Mouse (Mus musculus): ENCODE results near the gene Cd163l1. TPM values are rescaled to one million over a fixed set of nuclear protein-coding genes. Genes with fewer than 3 reads are reported as not detected.

Cd163l1 gene
- not detected for total RNA-seq (2021)
- long read RNA-seq, experiment 1: 0 reads
- long read RNA-seq, experiment 2: 0 reads

GRCm38 (mm10) chr7:140217967-140218366, at the start of gene Cd163l1:
TSS of gene Cd163l1 (plus strand) at chr7:140218267.
- DNase-seq (ENCODE audit: low spot score): no peak

DNA sequence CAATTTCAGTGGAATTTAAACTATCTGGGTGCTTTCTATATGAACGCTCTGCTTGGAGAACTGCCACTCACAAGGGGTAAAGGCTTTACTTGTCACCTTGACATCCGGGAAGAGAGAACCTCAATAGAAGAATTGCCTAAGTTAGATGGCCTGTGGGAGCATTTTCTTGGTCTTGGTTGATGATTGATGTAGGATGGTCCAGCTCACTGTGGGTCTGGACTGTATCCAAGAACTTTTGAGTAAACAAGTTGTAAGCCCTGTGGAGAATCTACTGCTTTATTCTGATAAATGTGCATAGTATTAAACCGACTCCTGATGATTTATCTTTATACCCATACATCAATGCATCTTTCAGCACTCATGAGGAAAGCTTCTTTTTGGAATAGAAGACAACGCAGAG, 48.7 kb upstream of the Cd163l1 start:
- DNase-seq (ENCODE audit: low spot score): no peak

- DNase-seq (ENCODE audit: low spot score): no peak
Observed at GRCm38 (mm10) chr7:140170863-140171262, 47.2 kb upstream of the Cd163l1 start.

GRCm38 (mm10) chr7:140172936-140173335, 45.1 kb upstream of the Cd163l1 start, which contains the start of gene Olfr523:
TSS of gene Olfr523 (plus strand) at chr7:140173217.
- DNase-seq (ENCODE audit: low spot score): no peak

- no peak for DNase-seq (ENCODE audit: low spot score)
Observed at GRCm38 (mm10) chr7:140179176-140179575, 38.9 kb upstream of the Cd163l1 start.

DNA sequence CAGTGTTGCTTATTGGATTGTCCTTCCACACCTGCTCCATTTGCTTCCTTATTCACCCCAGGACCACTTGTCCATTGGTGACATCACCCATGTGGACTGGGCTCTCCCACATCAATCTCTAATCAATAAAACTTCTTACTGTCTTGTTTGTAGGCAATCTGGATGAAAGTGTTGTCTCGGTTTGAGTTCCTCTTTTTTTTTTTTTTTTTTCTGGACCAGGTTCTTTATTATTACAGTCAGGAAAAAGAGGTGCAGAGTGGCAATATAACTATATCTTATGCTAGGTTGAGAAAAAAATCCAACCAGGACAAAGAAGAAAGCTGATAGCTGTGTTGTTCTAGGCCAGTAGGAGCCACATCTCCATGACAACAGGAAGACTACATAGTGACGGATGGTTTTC, 37.4 kb upstream of the Cd163l1 start:
- DNase-seq (ENCODE audit: low spot score): no peak

- DNase-seq (ENCODE audit: low spot score): no peak
Observed at GRCm38 (mm10) chr7:140184206-140184605, 33.9 kb upstream of the Cd163l1 start.

DNA sequence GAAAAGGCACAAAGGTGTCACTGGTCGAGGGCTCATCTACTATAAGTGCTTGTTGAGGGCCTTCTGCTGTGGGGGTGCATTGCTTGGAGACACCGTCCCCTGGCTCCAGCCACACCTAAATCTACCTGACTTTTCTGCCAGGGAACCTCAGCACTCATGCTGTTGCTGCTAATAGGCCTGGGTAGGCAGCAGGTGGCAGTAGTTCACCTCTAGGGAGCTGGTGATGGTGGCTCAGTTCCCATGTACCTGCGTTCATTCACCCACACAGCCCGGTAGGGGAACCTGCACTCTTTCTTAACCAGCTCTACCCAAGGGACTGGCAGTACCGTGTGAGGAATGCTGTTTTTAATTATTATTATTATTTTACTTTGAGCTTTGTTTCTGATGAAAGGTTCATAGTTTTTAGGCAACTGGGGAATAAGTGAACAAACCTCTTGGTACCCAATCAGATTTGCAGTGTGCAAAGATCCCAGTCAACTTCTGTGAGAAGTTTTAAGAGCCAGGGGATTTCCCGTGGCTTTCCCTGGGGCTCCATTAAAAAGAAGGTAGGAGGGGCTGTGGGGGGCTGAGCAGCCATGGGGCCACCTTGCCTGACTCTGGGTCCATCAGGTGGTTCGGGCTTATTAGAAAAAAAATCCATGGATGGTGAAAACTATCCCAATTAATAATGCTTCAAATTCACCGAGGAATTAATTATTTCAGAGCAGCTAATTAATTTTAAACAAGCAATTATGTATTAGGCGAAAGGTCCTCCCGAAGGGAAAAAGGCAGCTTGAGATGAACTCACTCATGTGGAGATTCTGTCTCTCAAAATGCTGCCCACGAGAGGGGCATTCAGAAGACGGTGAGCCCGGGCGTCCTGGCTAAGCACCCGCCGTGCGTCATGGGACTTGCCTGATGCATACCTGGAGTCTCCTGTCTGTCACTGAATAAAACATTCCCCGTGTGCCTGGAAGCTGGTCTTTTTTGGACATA, 31.1 kb upstream of the Cd163l1 start:
- no peak for DNase-seq (ENCODE audit: low spot score)

- no peak for DNase-seq (ENCODE audit: low spot score)
Observed at GRCm38 (mm10) chr7:140187721-140188390, 30.2 kb upstream of the Cd163l1 start.

- no peak for DNase-seq (ENCODE audit: low spot score)
Observed at GRCm38 (mm10) chr7:140188391-140189328, 29.4 kb upstream of the Cd163l1 start.

- no peak for DNase-seq (ENCODE audit: low spot score)
Observed at GRCm38 (mm10) chr7:140190435-140190834, 27.6 kb upstream of the Cd163l1 start.

- no peak for DNase-seq (ENCODE audit: low spot score)
Observed at GRCm38 (mm10) chr7:140192445-140192844, 25.6 kb upstream of the Cd163l1 start.

GRCm38 (mm10) chr7:140192851-140193250, 25.2 kb upstream of the Cd163l1 start:
- no peak for DNase-seq (ENCODE audit: low spot score)

DNA sequence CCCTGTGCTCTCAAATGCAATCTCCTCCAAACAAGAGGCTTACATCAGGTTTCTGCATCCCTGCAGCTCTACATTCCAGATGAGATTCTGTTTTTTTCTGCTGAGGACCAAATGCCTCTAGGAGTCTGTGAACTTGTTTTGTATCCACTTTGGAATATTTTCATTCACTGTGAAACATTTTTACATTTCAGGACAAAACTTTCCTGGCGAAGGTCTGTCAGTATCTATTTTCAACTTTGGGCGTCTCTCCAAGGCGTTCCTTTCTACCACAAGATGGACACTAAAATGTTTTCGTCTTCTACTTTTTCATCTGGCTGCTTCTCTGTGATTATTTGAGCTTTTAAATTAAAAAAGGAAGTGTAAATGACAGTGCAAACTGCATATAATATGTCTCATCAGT, 24.0 kb upstream of the Cd163l1 start:
- DNase-seq (ENCODE audit: low spot score): no peak

- DNase-seq (ENCODE audit: low spot score): no peak
Observed at GRCm38 (mm10) chr7:140196002-140196401, 22.1 kb upstream of the Cd163l1 start.

DNA sequence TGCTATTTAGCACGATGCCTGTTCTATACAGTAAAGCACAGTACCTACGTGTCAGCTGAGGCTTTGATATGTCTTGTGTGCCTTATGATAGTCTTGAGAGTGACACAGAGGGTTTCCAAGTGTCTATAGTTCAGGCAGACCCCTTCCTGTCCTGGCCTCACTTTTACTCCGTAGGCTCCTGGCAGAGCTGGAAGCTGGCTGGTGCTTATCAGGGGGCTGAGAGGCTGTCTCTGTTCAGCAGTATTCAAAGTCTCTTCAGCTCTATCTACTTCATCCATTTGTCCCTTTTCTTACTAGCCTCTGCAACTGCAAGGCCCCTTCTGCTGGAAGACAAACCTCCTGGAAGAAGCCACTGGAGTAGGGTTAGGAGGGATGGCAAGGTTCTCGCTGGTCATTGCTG, 17.0 kb upstream of the Cd163l1 start:
- no peak for DNase-seq (ENCODE audit: low spot score)

DNA sequence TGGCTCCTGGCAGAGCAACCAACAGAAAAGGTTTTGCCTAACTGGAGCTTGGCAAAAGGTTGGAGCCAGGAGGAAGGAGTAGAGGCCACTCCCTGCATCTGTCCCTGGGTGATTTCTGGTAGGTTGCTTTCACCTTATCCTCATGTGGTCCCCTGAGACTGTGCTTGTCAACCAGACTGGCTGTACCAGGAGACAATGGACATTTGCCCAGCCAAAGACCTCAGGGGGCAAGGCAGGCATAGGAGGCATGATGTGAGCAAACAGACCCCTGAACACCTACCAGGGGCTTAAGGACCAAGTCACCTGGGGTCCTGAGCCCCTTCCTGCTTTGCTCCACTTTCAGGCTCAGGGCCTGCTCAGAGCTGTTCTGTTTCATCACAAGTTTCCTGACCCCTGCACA, 12.2 kb upstream of the Cd163l1 start, which contains the start of gene Olfr524:
Gene Olfr524 (minus strand): TSS at position 101 of the 400 bp plus-strand sequence.
- DNase-seq (ENCODE audit: low spot score): no peak

DNA sequence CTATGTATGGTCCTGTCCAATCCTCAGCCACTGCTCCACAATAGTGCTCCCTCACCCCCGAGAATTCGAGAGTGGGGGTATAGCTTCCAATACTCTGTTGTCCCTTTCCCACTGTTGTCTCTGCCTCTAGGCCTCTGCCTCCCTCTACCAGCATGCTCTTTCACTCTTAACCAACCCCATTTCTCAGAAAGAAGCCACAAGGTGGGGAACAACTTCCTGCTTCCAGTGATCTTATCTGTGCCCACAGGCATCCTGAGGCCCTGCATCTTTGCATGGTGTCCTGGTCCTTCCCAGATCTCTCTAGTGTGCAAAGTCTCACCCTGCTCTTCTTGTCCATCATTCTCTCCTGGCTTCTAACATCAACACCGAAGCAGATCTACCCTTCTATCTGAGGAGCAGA, 11.2 kb upstream of the Cd163l1 start:
- no peak for DNase-seq (ENCODE audit: low spot score)

- no peak for DNase-seq (ENCODE audit: low spot score)
Observed at GRCm38 (mm10) chr7:140208153-140208552, 9.9 kb upstream of the Cd163l1 start.

GRCm38 (mm10) chr7:140208677-140209076, 9.4 kb upstream of the Cd163l1 start:
- no peak for DNase-seq (ENCODE audit: low spot score)

DNA sequence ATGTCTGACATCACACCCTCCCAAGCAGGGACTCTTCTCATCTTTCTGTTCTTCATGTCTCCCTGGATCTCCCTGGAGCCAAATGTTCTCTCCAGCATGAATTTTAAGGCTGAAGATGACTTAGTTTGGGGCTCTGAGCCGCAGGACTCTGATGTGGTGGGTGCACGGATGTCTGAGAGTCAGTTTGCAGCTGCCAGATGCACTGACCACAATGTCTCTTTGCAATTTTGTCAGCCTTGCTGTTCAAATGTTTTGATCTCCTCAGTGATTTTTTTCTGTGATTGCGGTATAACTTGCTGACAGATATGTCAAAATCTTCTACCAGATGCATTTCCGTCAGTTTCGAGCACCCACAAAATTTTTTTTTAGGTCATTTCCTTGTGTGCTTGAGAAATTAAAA, 4.2 kb upstream of the Cd163l1 start:
- no peak for DNase-seq (ENCODE audit: low spot score)

All from gastrocnemius, adult 18-20 months (tissue).